Mouse (Mus musculus): ENCODE data around the gene Tmem121.
"Not testable (repeated sequence)": the region's sequence is repeated elsewhere in the genome, so short reads cannot be mapped to it uniquely, and the experiment has no call there.

Gene Tmem121

DNA sequence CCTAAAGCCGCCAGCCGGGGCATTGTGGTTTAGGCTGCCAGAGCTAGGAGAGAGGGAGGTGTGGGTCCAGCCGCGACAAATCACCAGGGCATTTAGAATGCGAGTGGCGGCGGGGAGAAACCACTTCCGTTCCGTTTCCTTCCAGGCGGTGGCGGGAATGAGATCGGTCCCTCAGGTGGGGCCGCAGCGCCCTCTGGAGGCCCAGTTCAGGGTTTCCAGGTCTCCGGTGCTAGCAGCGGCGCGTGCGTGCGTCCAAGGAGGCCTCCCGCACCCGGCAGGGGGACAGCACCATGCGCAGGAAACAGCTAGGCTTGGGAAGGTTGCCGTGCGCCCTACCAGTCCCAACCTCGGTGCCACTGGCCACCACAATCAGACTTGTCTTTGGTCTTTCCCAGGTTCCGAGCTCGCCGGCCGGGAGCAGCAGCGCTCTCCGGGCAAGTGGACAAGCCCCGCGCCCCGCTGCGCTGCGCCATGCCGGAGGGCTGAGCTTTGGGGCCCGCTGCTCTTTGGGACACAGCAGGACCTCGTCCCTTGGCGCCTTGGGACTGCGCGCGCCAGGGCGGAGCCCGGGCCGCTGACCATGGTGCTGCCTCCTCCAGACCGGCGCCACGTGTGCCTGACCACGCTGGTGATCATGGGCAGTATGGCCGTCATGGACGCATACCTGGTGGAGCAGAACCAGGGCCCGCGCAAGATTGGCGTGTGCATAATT, 2.0 kb downstream of the Tmem121 start:
- DNase-seq (ENCODE audit: low spot score) = peak; percentile 80

DNA sequence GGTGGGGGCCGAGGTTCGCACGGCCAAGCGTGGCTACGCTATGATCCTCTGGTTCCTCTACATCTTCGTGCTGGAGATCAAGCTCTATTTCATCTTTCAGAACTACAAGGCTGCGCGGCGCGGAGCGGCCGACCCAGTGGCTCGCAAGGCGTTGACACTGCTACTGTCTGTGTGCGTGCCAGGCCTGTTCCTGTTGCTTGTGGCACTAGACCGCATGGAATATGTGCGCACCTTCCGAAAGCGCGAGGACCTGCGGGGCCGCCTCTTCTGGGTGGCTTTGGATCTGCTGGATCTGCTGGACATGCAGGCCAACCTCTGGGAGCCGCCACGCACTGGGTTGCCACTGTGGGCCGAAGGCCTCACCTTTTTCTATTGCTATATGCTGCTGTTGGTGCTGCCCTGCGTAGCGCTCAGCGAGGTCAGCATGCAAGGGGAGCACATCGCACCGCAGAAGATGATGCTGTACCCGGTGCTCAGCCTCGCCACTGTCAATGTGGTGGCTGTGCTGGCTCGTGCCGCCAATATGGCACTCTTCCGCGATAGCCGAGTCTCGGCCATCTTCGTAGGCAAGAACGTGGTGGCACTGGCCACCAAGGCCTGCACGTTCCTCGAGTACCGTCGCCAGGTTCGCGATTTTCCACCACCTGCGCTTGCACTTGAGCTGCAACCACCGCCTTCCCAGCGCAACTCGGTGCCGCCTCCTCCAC, 2.8 kb downstream of the Tmem121 start:
- no peak for DNase-seq (ENCODE audit: low spot score)

GRCm38 (mm10) chr12:113193423-113193822, 7.7 kb downstream of the Tmem121 start:
- DNase-seq (ENCODE audit: low spot score) = no peak

DNA sequence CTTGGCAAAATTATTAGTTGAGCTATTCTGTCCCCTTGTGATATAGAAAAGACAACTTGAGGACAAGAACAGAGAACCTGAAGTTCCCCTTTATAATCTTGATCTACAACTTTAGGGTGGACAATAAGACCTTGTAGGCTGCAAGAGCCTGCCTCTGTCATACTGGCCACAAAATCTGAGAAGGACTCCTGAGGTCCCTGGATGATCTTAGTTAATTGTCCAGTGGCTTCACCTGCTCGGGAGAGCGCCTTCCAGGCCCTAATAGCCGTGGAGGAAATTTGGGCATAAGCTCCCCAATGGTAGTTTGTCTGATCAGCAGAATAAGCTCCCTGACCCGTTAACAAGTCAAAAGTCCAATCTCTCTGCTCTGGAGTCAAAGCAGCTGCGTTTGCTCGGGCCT, 13.4 kb downstream of the Tmem121 start:
- DNase-seq (ENCODE audit: low spot score) = not testable (repeated sequence)

GRCm38 (mm10) chr12:113201301-113201700, 15.6 kb downstream of the Tmem121 start:
- DNase-seq (ENCODE audit: low spot score) = no peak

GRCm38 (mm10) chr12:113202008-113202407, 16.3 kb downstream of the Tmem121 start:
- DNase-seq (ENCODE audit: low spot score) = no peak

- DNase-seq (ENCODE audit: low spot score) = no peak
These were observed 17.8 kb downstream of the Tmem121 start for GRCm38 (mm10) chr12:113203522-113203921.

GRCm38 (mm10) chr12:113205251-113205942, 19.7 kb downstream of the Tmem121 start:
- no peak for DNase-seq (ENCODE audit: low spot score)

DNA sequence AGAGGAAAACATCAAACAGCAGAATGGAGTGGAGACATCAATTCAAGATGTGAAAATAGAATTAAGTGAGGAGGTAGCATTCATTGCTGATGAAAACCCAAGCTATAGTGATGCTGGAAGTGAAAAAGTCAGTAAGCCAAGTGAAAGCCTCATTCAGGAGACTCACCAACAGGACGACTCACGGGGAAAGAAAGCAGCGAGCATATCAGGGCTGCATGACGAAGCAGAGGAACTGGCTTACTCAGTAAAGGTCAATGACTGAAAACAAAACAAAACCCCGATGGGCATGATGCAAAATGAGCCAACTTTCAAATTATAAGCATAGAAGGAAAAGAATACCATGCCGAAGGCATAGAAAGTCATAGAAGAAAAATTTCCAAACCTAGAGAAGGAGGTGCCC, 22.0 kb downstream of the Tmem121 start:
- DNase-seq (ENCODE audit: low spot score) = no peak

GRCm38 (mm10) chr12:113210586-113211378, 25.1 kb downstream of the Tmem121 start:
- no peak for DNase-seq (ENCODE audit: low spot score)

GRCm38 (mm10) chr12:113211772-113212171, 26.0 kb downstream of the Tmem121 start:
- DNase-seq (ENCODE audit: low spot score) = no peak

DNA sequence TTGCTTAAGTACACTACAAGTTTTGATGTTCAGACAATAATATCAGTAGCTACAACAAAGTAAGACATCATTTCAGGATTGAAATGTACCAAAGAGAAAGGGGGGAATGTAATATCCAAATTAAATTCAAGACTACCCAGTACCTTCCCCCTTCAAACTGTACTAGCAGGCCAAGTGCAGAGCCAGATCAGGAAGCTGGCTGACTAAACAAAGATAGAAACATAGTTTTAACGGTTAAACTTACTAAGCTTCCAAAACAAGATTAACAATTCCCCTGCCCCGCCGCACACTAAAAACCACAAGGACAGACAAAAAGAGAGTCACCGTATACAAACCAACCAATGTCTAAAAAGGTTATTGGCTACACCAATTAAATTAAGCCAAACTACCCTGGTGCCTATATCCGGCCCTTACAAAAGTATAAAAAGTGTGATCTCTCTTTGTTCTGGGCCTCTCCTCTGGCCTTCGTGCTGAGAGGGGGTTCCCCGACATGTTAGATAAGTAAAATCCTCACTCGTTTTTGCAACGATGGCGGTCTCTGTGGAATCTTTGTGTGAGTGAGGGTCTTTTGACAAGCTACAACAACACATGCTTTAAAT, 26.7 kb downstream of the Tmem121 start:
- no peak for DNase-seq (ENCODE audit: low spot score)

DNA sequence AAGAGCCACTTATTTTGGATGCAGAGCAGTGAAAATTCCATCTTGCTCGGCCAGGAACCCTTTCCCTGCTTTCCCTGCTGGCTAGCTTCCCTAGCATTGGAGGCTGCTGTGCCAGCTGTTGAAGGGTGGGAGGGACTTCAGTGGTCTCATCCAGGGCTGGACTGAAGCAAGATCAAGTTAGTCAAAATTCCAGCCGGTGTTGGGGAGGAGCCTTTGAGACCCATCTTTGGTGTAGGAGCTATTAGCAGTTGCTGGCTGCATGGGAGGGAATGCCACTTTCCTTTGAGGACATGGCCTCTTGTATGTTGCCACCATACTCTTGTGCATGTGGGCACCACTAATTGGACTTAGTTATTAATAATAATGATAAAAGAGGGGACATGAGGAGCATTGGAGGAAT, 27.5 kb downstream of the Tmem121 start:
- DNase-seq (ENCODE audit: low spot score) = no peak

GRCm38 (mm10) chr12:113214072-113214808, 28.5 kb downstream of the Tmem121 start:
- no peak for DNase-seq (ENCODE audit: low spot score)

DNA sequence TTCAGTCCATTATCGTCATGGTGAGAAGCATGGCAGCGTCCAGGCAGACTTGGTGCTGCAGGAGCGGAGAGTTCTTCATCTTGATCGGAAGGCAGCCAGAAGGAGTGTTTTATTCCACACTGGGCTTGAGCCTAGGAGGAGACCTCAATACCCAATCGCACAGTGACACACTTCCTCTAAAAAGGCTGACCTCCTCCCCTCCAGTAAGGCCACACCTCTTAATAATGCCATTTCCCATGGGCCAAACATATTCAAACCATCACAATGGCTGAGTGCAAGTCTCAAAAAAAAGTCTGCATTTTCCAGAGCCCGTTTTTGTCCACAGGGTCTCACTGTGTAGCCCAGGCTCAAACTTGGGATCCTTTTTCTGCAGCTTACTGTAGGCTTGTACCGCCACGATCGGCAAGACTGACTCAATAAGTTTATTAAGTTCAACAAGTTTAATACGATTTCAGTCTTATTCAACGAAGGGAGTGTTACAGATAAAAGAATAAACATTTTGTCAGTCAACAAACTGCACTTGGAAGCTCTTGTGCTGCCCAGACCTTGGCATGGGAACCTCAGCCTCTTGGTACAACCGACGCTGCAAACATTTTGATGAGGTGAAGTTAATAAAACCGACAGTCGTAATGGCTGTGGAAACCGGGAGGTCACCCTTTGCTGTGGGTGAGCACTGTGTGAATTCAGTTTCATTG, 29.4 kb downstream of the Tmem121 start:
- no peak for DNase-seq (ENCODE audit: low spot score)

GRCm38 (mm10) chr12:113215667-113216346, 30.1 kb downstream of the Tmem121 start:
- DNase-seq (ENCODE audit: low spot score) = peak; percentile 65

DNA sequence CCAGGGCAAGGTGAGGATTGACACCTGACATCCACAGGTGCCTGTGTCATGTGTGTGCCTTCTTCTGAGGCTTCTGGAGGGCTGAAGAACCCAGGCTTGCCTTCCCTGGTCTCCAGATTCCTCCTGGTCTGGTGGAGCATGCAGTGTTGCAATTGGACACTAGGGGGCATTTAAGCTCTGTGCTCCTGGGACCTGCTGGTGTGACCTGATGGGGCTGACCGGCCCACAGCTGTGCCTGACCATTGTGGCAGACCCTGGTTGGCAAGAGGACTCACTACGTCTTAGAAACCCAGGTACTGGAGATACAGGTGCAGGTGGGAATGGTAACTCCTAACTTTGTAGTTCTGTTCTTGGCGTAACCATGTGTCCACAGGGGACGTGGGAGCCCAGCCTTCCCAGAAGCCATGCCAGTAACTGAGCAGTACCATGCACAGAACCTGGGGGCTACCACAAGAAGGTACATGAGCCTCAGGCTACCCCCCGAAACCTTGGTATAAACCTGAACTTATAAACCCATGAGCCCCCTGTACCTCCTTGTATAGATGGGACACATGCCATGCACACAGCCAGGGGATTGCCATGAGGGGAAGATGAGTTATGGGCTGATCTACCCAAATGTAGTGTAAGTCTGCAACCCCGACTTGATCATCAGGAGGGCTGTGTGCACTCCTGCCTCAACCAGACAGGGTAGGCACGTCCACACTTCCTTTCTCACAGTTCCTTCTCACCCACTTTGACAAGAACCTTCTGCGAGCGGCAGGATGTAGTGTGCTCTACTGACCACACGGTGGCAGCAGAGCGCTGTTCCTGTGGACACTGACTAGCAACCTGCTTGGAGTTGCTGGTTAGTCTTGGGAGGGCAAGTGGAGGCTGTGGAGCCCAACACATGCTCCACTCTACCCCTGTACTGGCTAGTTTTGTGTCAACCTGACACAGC, 31.8 kb downstream of the Tmem121 start:
- DNase-seq (ENCODE audit: low spot score) = peak; percentile 63

DNA sequence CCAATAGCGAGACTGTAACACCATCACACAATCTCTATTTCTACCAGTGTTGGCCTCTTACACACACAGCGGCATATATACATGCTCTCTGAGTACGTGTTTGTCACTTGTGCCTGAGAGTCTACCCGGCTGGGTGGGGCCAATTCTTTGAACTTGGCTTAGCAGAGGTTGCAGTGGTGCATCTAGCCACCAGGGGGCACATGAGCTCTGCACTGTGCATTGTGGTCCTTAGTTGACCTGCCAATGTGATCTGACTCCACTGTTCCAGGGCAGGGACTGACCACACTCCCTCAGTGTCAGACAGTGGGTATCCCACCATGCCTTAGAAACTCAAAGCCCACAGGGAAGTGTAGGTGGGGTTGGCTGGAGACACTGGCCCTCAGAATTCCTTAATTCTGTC, 34.1 kb downstream of the Tmem121 start:
- DNase-seq (ENCODE audit: low spot score) = peak; percentile 26

GRCm38 (mm10) chr12:113220447-113220846, 34.7 kb downstream of the Tmem121 start:
- DNase-seq (ENCODE audit: low spot score) = peak; percentile 42

Data from urinary bladder, postnatal 25 days (tissue).